Mouse (Mus musculus) myocyte (in vitro differentiated cells): Measurements from ENCODE around the gene Kcnq1.

Source experiments
- CEBPB ChIP-seq: IDR thresholded peaks from 2 replicates; pipeline ENCODE4 v1.6.1; 2011; ENCODE audit warnings: mild to moderate bottlenecking, moderate library complexity; ENCODE audit not compliant: poor library complexity, insufficient read depth, severe bottlenecking
- E2F4 ChIP-seq: IDR thresholded peaks from one replicate; pipeline ENCODE4 v1.6.1; 2011; ENCODE audit warnings: mild to moderate bottlenecking, control low read depth, moderate library complexity; ENCODE audit not compliant: insufficient read depth
- MAX ChIP-seq: IDR thresholded peaks from one replicate; pipeline ENCODE4 v1.6.1; 2011; ENCODE audit warnings: low read depth, mild to moderate bottlenecking, control low read depth
- MYOD1 ChIP-seq, 3 experiments: IDR thresholded peaks; one replicate each; pipeline ENCODE4 v1.6.1; 2011; ENCODE audit warnings: control low read depth in 2 of 3, low read depth in 2 of 3, mild to moderate bottlenecking in 2 of 3, moderate library complexity in 1 of 3; ENCODE audit not compliant: insufficient read length in 2 of 3, control insufficient read depth in 1 of 3
- POLR2A ChIP-seq: IDR thresholded peaks from one replicate; pipeline ENCODE4 v1.6.1; 2011; ENCODE audit warnings: low read depth, mild to moderate bottlenecking, control low read depth, moderate library complexity; ENCODE audit not compliant: insufficient read length
- SRF ChIP-seq: IDR thresholded peaks from one replicate; pipeline ENCODE4 v1.6.1; 2011; ENCODE audit warnings: low read depth; ENCODE audit not compliant: control insufficient read depth, insufficient read length
- USF1 ChIP-seq: IDR thresholded peaks from one replicate; pipeline ENCODE4 v1.6.1; 2011; ENCODE audit warnings: low read depth, mild to moderate bottlenecking, control low read depth, moderate library complexity

DNA sequence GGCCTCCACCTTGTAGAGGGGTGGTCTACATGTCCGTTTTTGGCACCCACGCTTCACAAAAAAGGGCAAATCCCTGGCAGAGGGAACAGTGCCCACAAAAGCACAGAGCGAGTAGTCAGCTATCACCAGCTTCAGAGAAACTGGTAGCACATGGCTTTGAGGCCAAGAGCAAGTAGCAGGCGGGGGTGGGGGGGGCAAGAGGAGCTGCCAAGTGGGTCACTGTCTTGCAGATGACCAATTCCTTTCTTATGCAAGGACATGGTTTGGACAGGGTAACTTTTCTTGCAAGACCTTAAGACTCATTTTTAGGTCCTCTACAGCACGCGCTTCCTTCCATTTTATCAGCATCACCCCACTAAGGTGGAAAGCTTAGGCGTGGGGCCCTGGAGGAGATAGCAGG is 205.3 kb downstream of the Kcnq1 start:
- TF ChIP-seq MAX = no peak
- TF ChIP-seq USF1 = no peak
- no peak for TF ChIP-seq POLR2A
- no peak for TF ChIP-seq E2F4
- no peak for TF ChIP-seq CEBPB
- no peak for TF ChIP-seq SRF
- TF ChIP-seq MYOD1 (IDR thresholded peaks at IDR 0.05; ENCODE audit: control insufficient read depth in 1 of 3, insufficient read length in 2 of 3, low read depth in 2 of 3) = no peak
